Mouse (Mus musculus) olfactory bulb, adult 2 months (tissue): Measurements from ENCODE around the gene Ndp.

ENCODE experiments used
- CTCF ChIP-seq: fragments of 200-500 bp; IDR thresholded peaks from 2 replicates; pipeline ENCODE4 v1.5.1; 2012; ENCODE audit warnings: low read depth, mild to moderate bottlenecking, low read length, moderate library complexity; ENCODE audit not compliant: insufficient read depth
- POLR2A ChIP-seq: fragments of 200-500 bp; IDR thresholded peaks from 2 replicates; pipeline ENCODE4 v1.6.1; 2012; ENCODE audit warnings: mild to moderate bottlenecking, low read depth, low read length, moderate library complexity; ENCODE audit not compliant: insufficient read depth

DNA sequence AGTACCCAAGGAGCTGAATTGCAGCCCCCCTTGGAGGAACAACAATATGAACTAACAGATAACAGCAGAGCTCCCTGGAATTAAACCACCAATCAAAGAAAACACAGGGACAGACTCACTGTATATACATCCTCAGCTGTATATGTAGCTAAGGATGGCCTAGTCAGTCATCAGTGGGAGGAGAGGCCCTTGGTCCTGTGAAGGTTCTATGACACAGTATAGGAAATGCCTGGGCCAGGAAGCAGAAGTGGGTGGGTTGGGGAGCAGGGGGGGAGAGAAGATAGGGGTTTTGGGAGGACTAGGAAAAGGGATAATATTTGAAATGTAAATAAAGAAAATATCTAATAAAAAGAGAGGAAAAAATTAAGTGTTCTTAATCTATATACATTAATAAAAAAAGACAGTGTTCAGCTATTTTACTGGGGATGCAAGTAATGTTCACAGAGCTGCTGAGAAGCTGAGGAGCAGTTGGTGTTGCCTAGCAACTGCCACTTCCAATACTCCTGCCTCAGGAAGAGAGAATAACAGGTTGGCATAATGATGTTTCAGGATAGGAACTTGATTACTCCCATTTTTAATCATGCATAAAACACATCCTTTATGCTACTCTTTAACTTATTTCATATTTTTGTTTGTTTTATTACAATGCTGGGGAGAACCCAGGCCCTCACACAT, 43.8 kb downstream of the Ndp start:
- no peak for TF ChIP-seq CTCF
- no peak for TF ChIP-seq POLR2A
